Mouse (Mus musculus) heart, embryonic 11.5 days (tissue): ENCODE measurements around the gene Pdzrn3. TPM values are rescaled to one million over a fixed set of nuclear protein-coding genes. Genes with fewer than 3 reads are reported as not detected.

Experiments
- ATAC-seq: fragments of 200-750 bp; cut with Nextera tagmentation; replicated peaks from 2 replicates; pipeline ENCODE4 v1.8.0; 2017; ENCODE audit warnings: moderate library complexity; ENCODE audit not compliant: insufficient number of reproducible peaks, low FRiP score, low TSS enrichment
- H3K27ac ChIP-seq: fragments of 300-500 bp; sonication (generic); 2 replicates; pipeline ENCODE4 v1.5.1; 2014; ENCODE audit warnings: mild to moderate bottlenecking, low read depth, low read length
- H3K27me3 ChIP-seq: fragments of 300-500 bp; sonication (generic); 2 replicates; pipeline ENCODE4 v1.6.1; 2014; ENCODE audit warnings: mild to moderate bottlenecking, low read length, mixed read lengths; ENCODE audit not compliant: control insufficient read depth, insufficient read depth
- H3K36me3 ChIP-seq: fragments of 300-500 bp; sonication (generic); 2 replicates; pipeline ENCODE4 v1.6.1; 2014; ENCODE audit warnings: mild to moderate bottlenecking, low read length, moderate library complexity, mixed read lengths; ENCODE audit not compliant: control insufficient read depth, insufficient read depth
- H3K4me1 ChIP-seq: fragments of 300-500 bp; sonication (generic); 2 replicates; pipeline ENCODE4 v1.6.1; 2014; ENCODE audit warnings: low read length; ENCODE audit not compliant: control insufficient read depth, insufficient read depth
- H3K4me2 ChIP-seq: fragments of 300-500 bp; sonication (generic); 2 replicates; pipeline ENCODE4 v1.6.1; 2014; ENCODE audit warnings: mild to moderate bottlenecking, moderate library complexity
- H3K4me3 ChIP-seq: fragments of 300-500 bp; sonication (generic); 2 replicates; pipeline ENCODE4 v1.5.1; 2014; ENCODE audit warnings: low read depth, low read length
- H3K9ac ChIP-seq: fragments of 300-500 bp; sonication (generic); 2 replicates; pipeline ENCODE4 v1.6.1; 2014; ENCODE audit warnings: mild to moderate bottlenecking, low read depth, low read length, moderate library complexity
- H3K9me3 ChIP-seq: fragments of 300-500 bp; sonication (generic); replicated peaks from 2 replicates; pipeline ENCODE4 v1.6.1; 2016; ENCODE audit warnings: low read length; ENCODE audit not compliant: control insufficient read depth
- WGBS: fragments of 180-500 bp; shearing (Covaris S2); extraction: QIAGEN DNeasy Blood & Tissue Kit; methylation state at CpG from one replicate; pipeline ENCODE4 v1.1.7; 2014; ENCODE audit not compliant: insufficient replicate concordance; 5-methylcytosine and 5-hydroxymethylcytosine counted together
- polyA plus RNA-seq: library from polyadenylated mRNA; unstranded; fragments of >200 nt; fragmentation: Nextera tagmentation; extraction: Ambion mirVana; gene quantifications from 2 replicates; pipeline ENCODE4 v1.2.1, GENCODE M21; 2014

The Pdzrn3 gene
- polyA plus RNA-seq, 1 experiment from 2014 or later: 10.5 TPM

GRCm38 (mm10) chr6:101263544-101263943 lies 114.2 kb downstream of the Pdzrn3 start:
- Histone ChIP-seq H3K4me1 (peaks cover 24% of the 10 kb centered on the region), H3K9me3 (no peaks in the 10 kb centered on the region), H3K4me2 (no peak overlapping the region), H3K27ac (no peak overlapping the region), H3K36me3 (no peaks in the 10 kb centered on the region), H3K27me3 (no peaks in the 10 kb centered on the region), H3K4me3 (no peak overlapping the region), H3K9ac (no peak overlapping the region)
- ATAC-seq: no peak
- WGBS: 43% methylated on average over 4 of the region's 4 CpGs

GRCm38 (mm10) chr6:101261513-101261912 lies 116.2 kb downstream of the Pdzrn3 start:
- WGBS: 7% methylated on average over 4 of the region's 4 CpGs
- no peaks in the 10 kb centered on the region for H3K9me3 ChIP-seq
- no peak overlapping the region for H3K27ac ChIP-seq
- H3K27me3 ChIP-seq: no peaks in the 10 kb centered on the region
- H3K9ac ChIP-seq: no peak overlapping the region
- ATAC-seq: no peak
- H3K36me3 ChIP-seq: no peaks in the 10 kb centered on the region
- H3K4me3 ChIP-seq: no peak overlapping the region
- H3K4me2 ChIP-seq: no peak overlapping the region
- peaks cover 6% of the 10 kb centered on the region; the same call in 1 of the 2 replicates for H3K4me1 ChIP-seq

GRCm38 (mm10) chr6:101259411-101259810 lies 118.3 kb downstream of the Pdzrn3 start:
- Histone ChIP-seq H3K27ac (no peak overlapping the region), H3K27me3 (no peaks in the 10 kb centered on the region), H3K4me3 (no peak overlapping the region), H3K4me2 (no peak overlapping the region), H3K4me1 (peaks cover 6% of the 10 kb centered on the region; the same call in 1 of the 2 replicates), H3K9ac (no peak overlapping the region), H3K9me3 (no peaks in the 10 kb centered on the region), H3K36me3 (no peaks in the 10 kb centered on the region)
- no peak for ATAC-seq
- WGBS: 81% methylated on average over 5 of the region's 5 CpGs

GRCm38 (mm10) chr6:101257418-101257817 lies 120.3 kb downstream of the Pdzrn3 start:
- H3K4me1 ChIP-seq: peaks cover 17% of the 10 kb centered on the region
- H3K27ac ChIP-seq: no peak overlapping the region
- H3K9me3 ChIP-seq: no peaks in the 10 kb centered on the region
- no peak overlapping the region for H3K4me2 ChIP-seq
- no peak overlapping the region for H3K9ac ChIP-seq
- no peaks in the 10 kb centered on the region for H3K27me3 ChIP-seq
- H3K36me3 ChIP-seq: no peaks in the 10 kb centered on the region
- ATAC-seq: no peak
- no peak overlapping the region for H3K4me3 ChIP-seq
- 88% methylated on average over 6 of the region's 6 CpGs for WGBS

DNA sequence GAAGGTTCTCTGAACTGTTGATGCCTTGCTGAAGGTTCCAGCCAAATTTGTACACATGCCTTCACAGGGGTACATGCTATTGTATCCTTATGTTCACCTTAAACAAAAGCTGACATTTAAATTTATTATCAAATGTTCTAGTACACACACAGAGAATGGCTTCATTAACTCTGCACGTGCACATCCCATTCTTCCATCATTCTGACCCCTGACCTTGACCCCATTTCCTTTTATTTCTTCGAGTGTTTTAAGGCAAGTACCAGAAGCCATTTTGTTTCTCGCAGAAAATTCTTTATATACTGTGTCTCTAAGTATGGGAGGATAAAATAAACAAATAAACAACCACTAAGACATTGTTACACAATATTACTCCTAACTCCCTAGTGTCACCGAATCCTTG lies 123.0 kb downstream of the Pdzrn3 start:
- WGBS: 70% methylated on average over 4 of the region's 4 CpGs
- no peaks in the 10 kb centered on the region for H3K9me3 ChIP-seq
- H3K9ac ChIP-seq: no peak overlapping the region
- H3K4me1 ChIP-seq: peaks cover 32% of the 10 kb centered on the region
- no peak overlapping the region for H3K27ac ChIP-seq
- ATAC-seq: no peak
- H3K36me3 ChIP-seq: no peaks in the 10 kb centered on the region
- H3K4me2 ChIP-seq: no peak overlapping the region
- no peak overlapping the region for H3K4me3 ChIP-seq
- H3K27me3 ChIP-seq: no peaks in the 10 kb centered on the region

- ATAC-seq: no peak
Observed at GRCm38 (mm10) chr6:101251916-101252603, 125.6 kb downstream of the Pdzrn3 start.

DNA sequence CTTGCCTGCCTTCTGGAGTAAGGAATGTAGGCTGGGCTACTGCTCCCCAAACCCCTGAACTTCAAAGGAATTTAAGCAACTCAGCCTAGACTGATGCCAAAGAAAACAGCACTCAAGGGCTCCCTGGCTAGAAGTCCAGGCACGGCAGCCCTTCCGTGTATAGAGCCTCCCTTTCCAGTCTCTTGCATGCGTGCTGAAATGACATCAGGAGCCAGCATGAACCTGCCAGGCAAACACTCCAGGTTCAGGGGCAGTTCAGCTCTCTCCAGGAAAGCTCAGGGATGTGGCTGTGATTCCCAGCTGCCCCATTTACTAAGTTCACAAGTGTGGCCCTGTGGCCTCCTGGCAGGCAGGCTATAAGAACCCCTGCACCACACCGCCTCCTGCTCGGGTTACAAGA lies 126.5 kb downstream of the Pdzrn3 start:
- Histone ChIP-seq H3K27ac (no peak overlapping the region), H3K9me3 (no peaks in the 10 kb centered on the region), H3K4me3 (no peak overlapping the region), H3K9ac (no peak overlapping the region; the same call in 1 of the 2 replicates), H3K36me3 (no peaks in the 10 kb centered on the region), H3K27me3 (no peaks in the 10 kb centered on the region), H3K4me2 (no peak overlapping the region), H3K4me1 (peaks cover 43% of the 10 kb centered on the region)
- ATAC-seq: peak; percentile 29; the same call in 1 of the 2 replicates
- 42% methylated on average over 5 of the region's 5 CpGs for WGBS

More at GRCm38 (mm10) chr6:101251916-101252603, 125.6 kb downstream of the Pdzrn3 start:
- no peak overlapping the region for H3K9ac ChIP-seq
- H3K9me3 ChIP-seq: no peaks in the 10 kb centered on the region
- H3K27me3 ChIP-seq: no peaks in the 10 kb centered on the region
- WGBS: 64% methylated on average over 12 of the region's 12 CpGs
- no peak overlapping the region for H3K27ac ChIP-seq
- H3K36me3 ChIP-seq: no peaks in the 10 kb centered on the region
- peaks cover 43% of the 10 kb centered on the region for H3K4me1 ChIP-seq
- no peak overlapping the region for H3K4me3 ChIP-seq
- no peak overlapping the region for H3K4me2 ChIP-seq

- Histone ChIP-seq H3K27me3 (no peaks in the 10 kb centered on the region), H3K4me3 (no peak overlapping the region), H3K9me3 (no peaks in the 10 kb centered on the region), H3K27ac (no peak overlapping the region), H3K4me1 (peaks cover 21% of the 10 kb centered on the region), H3K9ac (no peak overlapping the region), H3K4me2 (no peak overlapping the region), H3K36me3 (no peaks in the 10 kb centered on the region)
- WGBS: 70% methylated on average over 4 of the region's 4 CpGs
- no peak for ATAC-seq
Observed at GRCm38 (mm10) chr6:101246137-101246536, 131.6 kb downstream of the Pdzrn3 start.

DNA sequence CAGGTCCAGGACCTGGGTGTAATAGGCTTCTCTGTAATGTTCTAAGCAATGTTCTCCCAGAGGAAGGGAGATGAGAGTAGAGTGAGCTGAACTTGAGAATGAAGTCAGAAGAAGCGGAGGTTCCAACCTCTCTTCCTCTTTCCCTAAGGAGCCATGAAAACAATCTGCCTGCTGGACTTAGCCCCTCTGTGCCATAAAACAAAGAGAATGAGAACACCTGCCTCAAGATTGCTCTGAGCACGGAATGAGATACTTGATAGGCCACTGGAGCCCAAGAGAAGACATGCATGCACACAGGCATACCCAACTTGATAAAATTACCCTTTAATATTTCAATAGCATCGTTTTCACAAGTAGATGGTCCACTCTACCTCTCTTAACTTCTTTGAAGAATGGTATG lies 133.3 kb downstream of the Pdzrn3 start:
- Histone ChIP-seq H3K27me3 (no peaks in the 10 kb centered on the region), H3K9me3 (no peaks in the 10 kb centered on the region), H3K27ac (no peak overlapping the region), H3K4me3 (no peak overlapping the region), H3K4me1 (peaks cover 16% of the 10 kb centered on the region), H3K4me2 (no peak overlapping the region), H3K36me3 (no peaks in the 10 kb centered on the region), H3K9ac (no peak overlapping the region)
- WGBS: 86% methylated on average over 3 of the region's 3 CpGs
- no peak for ATAC-seq
